Mouse (Mus musculus) E14TG2a.4 (cell line): ENCODE results near the gene Neurog2.

Experiments used
- H3K27me3 ChIP-seq: 2 replicates; pipeline ENCODE4 v1.6.1; 2014; ENCODE audit warnings: low read length, control low read depth; ENCODE audit not compliant: insufficient read depth
- H3K36me3 ChIP-seq: 2 replicates; pipeline ENCODE4 v1.6.1; 2014; ENCODE audit warnings: low read length, control low read depth; ENCODE audit not compliant: insufficient read depth
- H3K4me1 ChIP-seq: replicated peaks from 2 replicates; pipeline ENCODE4 v1.6.1; 2014; ENCODE audit warnings: low read depth, low read length, control low read depth
- H3K4me3 ChIP-seq: replicated peaks from 2 replicates; pipeline ENCODE4 v1.5.1; 2014; ENCODE audit warnings: mild to moderate bottlenecking, low read length
- H3K9me3 ChIP-seq: 2 replicates; pipeline ENCODE4 v1.6.1; 2014; ENCODE audit warnings: low read length, control low read depth
- CTCF ChIP-seq: conservative IDR thresholded peaks from 2 replicates; pipeline ENCODE4 v1.5.1; 2014; ENCODE audit warnings: low read length
- NANOG ChIP-seq: IDR thresholded peaks from 2 replicates; pipeline ENCODE4 v1.6.1; 2014; ENCODE audit warnings: borderline replicate concordance, low read length, mixed read lengths
- POU5F1 ChIP-seq: IDR thresholded peaks from 2 replicates; pipeline ENCODE4 v1.6.1; 2014; ENCODE audit warnings: low read length, borderline replicate concordance

Gene Neurog2

GRCm38 (mm10) chr3:127633080-127634032, at the start of gene Neurog2:
Gene Neurog2, plus strand, starts transcription at chr3:127633135.
- TF ChIP-seq NANOG (no peak), POU5F1 (no peak), CTCF (no peak)

GRCm38 (mm10) chr3:127597136-127597535, 35.8 kb upstream of the Neurog2 start:
- H3K9me3 ChIP-seq = no peaks in the 10 kb centered on the region
- TF ChIP-seq POU5F1 (no peak), NANOG (no peak), CTCF (no peak)
- H3K4me1 ChIP-seq = no peaks in the 10 kb centered on the region
- no peak overlapping the region for H3K4me3 ChIP-seq
- H3K36me3 ChIP-seq = peaks cover 53% of the 10 kb centered on the region
- H3K27me3 ChIP-seq = no peaks in the 10 kb centered on the region

More at GRCm38 (mm10) chr3:127633080-127634032, at the start of gene Neurog2:
- peaks cover 34% of the 10 kb centered on the region for H3K4me1 ChIP-seq
- H3K9me3 ChIP-seq = no peaks in the 10 kb centered on the region
- peak within 1 kb of the TSS; percentile 77 for H3K4me3 ChIP-seq
- peaks cover 89% of the 10 kb centered on the region for H3K27me3 ChIP-seq
- no peaks in the 10 kb centered on the region for H3K36me3 ChIP-seq

GRCm38 (mm10) chr3:127608109-127608508, 24.8 kb upstream of the Neurog2 start:
- no peaks in the 10 kb centered on the region for H3K4me1 ChIP-seq
- H3K9me3 ChIP-seq = no peaks in the 10 kb centered on the region
- no peaks in the 10 kb centered on the region for H3K27me3 ChIP-seq
- H3K36me3 ChIP-seq = peaks cover 50% of the 10 kb centered on the region
- H3K4me3 ChIP-seq = no peak overlapping the region
- TF ChIP-seq CTCF = peak; percentile 38
- no peak for TF ChIP-seq POU5F1

GRCm38 (mm10) chr3:127625296-127625695, 7.6 kb upstream of the Neurog2 start:
- Histone ChIP-seq H3K4me1 (peaks cover 25% of the 10 kb centered on the region), H3K36me3 (no peaks in the 10 kb centered on the region), H3K27me3 (peaks cover 67% of the 10 kb centered on the region), H3K4me3 (peak overlapping the region; percentile 59), H3K9me3 (no peaks in the 10 kb centered on the region)
- TF ChIP-seq CTCF (0 out of 2 replicates have a peak, but pooled peaks have one; percentile 6), NANOG (no peak), POU5F1 (no peak)

- no peaks in the 10 kb centered on the region for H3K36me3 ChIP-seq
- no peak for TF ChIP-seq NANOG
- TF ChIP-seq POU5F1 = no peak
- no peak for TF ChIP-seq CTCF
- H3K27me3 ChIP-seq = peaks cover 72% of the 10 kb centered on the region
- H3K9me3 ChIP-seq = no peaks in the 10 kb centered on the region
- peak overlapping the region; percentile 59 for H3K4me3 ChIP-seq
- peaks cover 25% of the 10 kb centered on the region for H3K4me1 ChIP-seq
Observed at GRCm38 (mm10) chr3:127625701-127626399, 7.1 kb upstream of the Neurog2 start.

GRCm38 (mm10) chr3:127626524-127626923, 6.4 kb upstream of the Neurog2 start:
- Histone ChIP-seq H3K4me3 (no peak overlapping the region), H3K9me3 (no peaks in the 10 kb centered on the region), H3K4me1 (peaks cover 27% of the 10 kb centered on the region), H3K36me3 (no peaks in the 10 kb centered on the region), H3K27me3 (peaks cover 79% of the 10 kb centered on the region)
- TF ChIP-seq POU5F1 (no peak), NANOG (no peak), CTCF (no peak)

- Histone ChIP-seq H3K4me1 (peaks cover 35% of the 10 kb centered on the region), H3K4me3 (no peak overlapping the region), H3K9me3 (no peaks in the 10 kb centered on the region), H3K27me3 (peaks cover 84% of the 10 kb centered on the region), H3K36me3 (no peaks in the 10 kb centered on the region)
- TF ChIP-seq CTCF (no peak), NANOG (no peak), POU5F1 (no peak)
Observed at GRCm38 (mm10) chr3:127627151-127627955, 5.6 kb upstream of the Neurog2 start.

GRCm38 (mm10) chr3:127627956-127628310, 5.0 kb upstream of the Neurog2 start:
- peaks cover 37% of the 10 kb centered on the region for H3K4me1 ChIP-seq
- no peaks in the 10 kb centered on the region for H3K9me3 ChIP-seq
- H3K4me3 ChIP-seq = peak overlapping the region; percentile 5; the same call in 1 of the 2 replicates
- H3K27me3 ChIP-seq = peaks cover 85% of the 10 kb centered on the region
- H3K36me3 ChIP-seq = no peaks in the 10 kb centered on the region
- TF ChIP-seq CTCF (no peak), NANOG (no peak), POU5F1 (no peak)
